Mouse (Mus musculus): Measurements from ENCODE around the gene Wfdc3. TPM values are rescaled to one million over a fixed set of nuclear protein-coding genes. Genes with fewer than 3 reads are reported as not detected.
A peak's percentile ranks its signal among the peaks of the same experiment; 100 is the strongest.

The Wfdc3 gene
- polyA plus RNA-seq, 1 experiment from 2014 or later = 1.1 TPM

DNA sequence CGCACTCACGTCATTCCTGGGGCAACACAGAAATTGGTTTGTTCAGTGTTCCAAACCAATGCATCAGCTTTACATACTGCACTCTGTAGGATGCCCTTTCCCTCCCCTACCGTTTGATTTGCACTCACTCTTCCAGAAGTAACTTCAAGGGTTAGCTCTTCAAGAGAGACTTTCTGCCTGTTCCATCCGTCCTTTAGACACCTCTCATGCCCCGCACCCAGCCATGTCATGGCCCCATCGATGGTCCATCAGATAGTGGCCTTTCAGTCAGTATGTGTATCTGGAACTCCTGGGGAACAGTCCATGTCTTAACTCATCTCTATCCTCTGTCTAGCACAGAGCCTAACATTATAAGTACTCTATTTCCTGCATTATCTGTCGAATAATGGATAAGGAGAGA lies 16.9 kb upstream of the Wfdc3 start:
- no peaks in the 10 kb centered on the region for H3K9me3 ChIP-seq (ENCODE audit: low read length)
- WGBS = 88% methylated on average over 7 of the region's 7 CpGs
- no peak overlapping the region for H3K4me3 ChIP-seq (ENCODE audit: low read length)
- no peak for ATAC-seq (ENCODE audit: low FRiP score, low TSS enrichment)
- H3K36me3 ChIP-seq (ENCODE audit: insufficient read depth, low read length) = peaks cover 83% of the 10 kb centered on the region
- H3K9ac ChIP-seq (replicated peaks; ENCODE audit: low read length) = no peak overlapping the region
- H3K4me1 ChIP-seq (ENCODE audit: insufficient read depth, low read length) = no peaks in the 10 kb centered on the region
- no peak overlapping the region for H3K27ac ChIP-seq (ENCODE audit: low read length)
- no peak overlapping the region for H3K4me2 ChIP-seq (replicated peaks; ENCODE audit: low read depth, low read length)
- no peaks in the 10 kb centered on the region for H3K27me3 ChIP-seq (ENCODE audit: insufficient read depth, low read length)

DNA sequence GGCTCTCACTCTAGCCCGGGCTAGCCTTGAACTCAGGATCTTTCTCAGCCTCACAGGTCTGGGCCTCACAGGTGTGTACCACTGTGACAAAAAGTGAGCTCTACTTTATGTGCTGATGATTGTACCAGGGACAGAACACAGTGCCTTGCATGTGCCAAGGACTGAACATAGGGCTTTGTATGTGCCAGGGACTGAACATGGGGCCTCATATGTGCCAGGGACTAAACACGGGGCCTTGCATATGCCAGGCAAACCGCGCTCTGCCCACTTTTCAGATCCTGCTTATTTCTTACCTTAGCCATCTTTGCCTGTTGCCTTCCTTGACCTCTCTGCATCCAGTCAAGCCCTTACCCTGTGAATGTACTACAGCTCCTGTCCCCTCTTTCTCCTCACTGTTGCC lies 16.2 kb upstream of the Wfdc3 start:
- H3K4me3 ChIP-seq (ENCODE audit: low read length) = no peak overlapping the region
- H3K9ac ChIP-seq (replicated peaks; ENCODE audit: low read length) = no peak overlapping the region
- ATAC-seq (ENCODE audit: low FRiP score, low TSS enrichment) = no peak
- peaks cover 83% of the 10 kb centered on the region for H3K36me3 ChIP-seq (ENCODE audit: insufficient read depth, low read length)
- no peak overlapping the region for H3K27ac ChIP-seq (ENCODE audit: low read length)
- H3K4me2 ChIP-seq (replicated peaks; ENCODE audit: low read depth, low read length) = no peak overlapping the region
- H3K27me3 ChIP-seq (ENCODE audit: insufficient read depth, low read length) = no peaks in the 10 kb centered on the region
- 89% methylated on average over 4 of the region's 4 CpGs for WGBS
- no peaks in the 10 kb centered on the region for H3K4me1 ChIP-seq (ENCODE audit: insufficient read depth, low read length)
- no peaks in the 10 kb centered on the region for H3K9me3 ChIP-seq (ENCODE audit: low read length)

DNA sequence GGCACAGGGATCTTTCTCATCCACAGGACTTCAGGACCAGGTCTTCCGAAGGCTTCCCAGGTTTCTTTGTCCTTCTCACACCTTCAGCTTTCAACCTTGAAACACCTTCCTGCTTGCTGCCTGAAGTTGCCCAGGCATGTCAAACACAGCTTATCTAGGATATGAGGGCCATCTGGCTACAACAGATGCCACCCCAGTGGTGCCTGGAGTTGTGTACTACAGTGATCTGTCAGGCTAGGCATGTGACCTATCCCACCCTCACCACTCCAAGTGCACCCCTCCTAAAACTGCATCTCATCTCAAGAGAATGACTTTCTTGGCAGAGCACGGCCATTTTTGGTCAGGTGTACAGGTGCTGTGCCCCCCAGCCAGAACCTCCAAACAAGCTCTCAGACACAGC lies 15.8 kb upstream of the Wfdc3 start:
- 90% methylated on average over 2 of the region's 2 CpGs for WGBS
- no peaks in the 10 kb centered on the region for H3K27me3 ChIP-seq (ENCODE audit: insufficient read depth, low read length)
- ATAC-seq (ENCODE audit: low FRiP score, low TSS enrichment) = peak; percentile 57; the same call in 1 of the 2 replicates
- H3K9ac ChIP-seq (replicated peaks; ENCODE audit: low read length) = no peak overlapping the region
- H3K36me3 ChIP-seq (ENCODE audit: insufficient read depth, low read length) = peaks cover 85% of the 10 kb centered on the region
- no peak overlapping the region for H3K4me2 ChIP-seq (replicated peaks; ENCODE audit: low read depth, low read length)
- H3K27ac ChIP-seq (ENCODE audit: low read length) = no peak overlapping the region
- no peak overlapping the region for H3K4me3 ChIP-seq (ENCODE audit: low read length)
- H3K4me1 ChIP-seq (ENCODE audit: insufficient read depth, low read length) = no peaks in the 10 kb centered on the region
- no peaks in the 10 kb centered on the region for H3K9me3 ChIP-seq (ENCODE audit: low read length)

GRCm38 (mm10) chr2:164760059-164760833 lies 14.5 kb upstream of the Wfdc3 start:
- Histone ChIP-seq H3K4me1 (ENCODE audit: insufficient read depth, low read length) (no peaks in the 10 kb centered on the region), H3K27me3 (ENCODE audit: insufficient read depth, low read length) (no peaks in the 10 kb centered on the region), H3K27ac (ENCODE audit: low read length) (no peak overlapping the region), H3K9me3 (ENCODE audit: low read length) (no peaks in the 10 kb centered on the region), H3K4me2 (replicated peaks; ENCODE audit: low read depth, low read length) (no peak overlapping the region), H3K36me3 (ENCODE audit: insufficient read depth, low read length) (peaks cover 89% of the 10 kb centered on the region), H3K4me3 (ENCODE audit: low read length) (no peak overlapping the region), H3K9ac (replicated peaks; ENCODE audit: low read length) (no peak overlapping the region)
- 83% methylated on average over 4 of the region's 4 CpGs for WGBS
- ATAC-seq (ENCODE audit: low FRiP score, low TSS enrichment) = no peak

GRCm38 (mm10) chr2:164758692-164759091 lies 13.0 kb upstream of the Wfdc3 start:
- Histone ChIP-seq H3K27ac (ENCODE audit: low read length) (no peak overlapping the region), H3K9ac (replicated peaks; ENCODE audit: low read length) (no peak overlapping the region), H3K36me3 (ENCODE audit: insufficient read depth, low read length) (peaks cover 95% of the 10 kb centered on the region), H3K4me1 (ENCODE audit: insufficient read depth, low read length) (no peaks in the 10 kb centered on the region), H3K9me3 (ENCODE audit: low read length) (no peaks in the 10 kb centered on the region), H3K4me2 (replicated peaks; ENCODE audit: low read depth, low read length) (no peak overlapping the region), H3K4me3 (ENCODE audit: low read length) (no peak overlapping the region), H3K27me3 (ENCODE audit: insufficient read depth, low read length) (no peaks in the 10 kb centered on the region)
- no peak for ATAC-seq (ENCODE audit: low FRiP score, low TSS enrichment)
- WGBS = 28% methylated on average over 1 of the region's 1 CpGs

DNA sequence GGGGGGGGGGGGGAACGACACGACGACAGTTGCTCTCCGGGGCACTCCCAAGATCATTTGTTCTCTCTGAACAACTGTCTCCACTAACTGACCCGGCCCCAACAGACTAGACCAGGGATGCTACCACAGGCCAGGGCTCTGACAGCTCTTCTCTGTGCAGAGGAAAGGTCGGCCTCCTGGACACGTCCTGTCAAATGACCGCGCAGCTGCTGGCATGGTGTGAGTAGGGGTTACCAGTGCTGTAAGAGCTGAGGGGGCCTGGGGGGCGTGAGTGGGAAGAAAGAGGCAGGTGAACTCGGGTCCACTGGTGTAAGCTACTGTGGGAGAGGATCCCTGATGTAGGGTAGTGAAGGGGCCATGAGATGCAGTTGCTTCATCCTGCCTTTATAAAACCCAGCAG lies 12.1 kb upstream of the Wfdc3 start:
- H3K9ac ChIP-seq (replicated peaks; ENCODE audit: low read length) = no peak overlapping the region
- H3K4me1 ChIP-seq (ENCODE audit: insufficient read depth, low read length) = no peaks in the 10 kb centered on the region
- no peak overlapping the region for H3K4me2 ChIP-seq (replicated peaks; ENCODE audit: low read depth, low read length)
- H3K27ac ChIP-seq (ENCODE audit: low read length) = no peak overlapping the region
- H3K9me3 ChIP-seq (ENCODE audit: low read length) = no peaks in the 10 kb centered on the region
- ATAC-seq (ENCODE audit: low FRiP score, low TSS enrichment) = no peak
- peaks cover 87% of the 10 kb centered on the region for H3K36me3 ChIP-seq (ENCODE audit: insufficient read depth, low read length)
- no peak overlapping the region for H3K4me3 ChIP-seq (ENCODE audit: low read length)
- 82% methylated on average over 11 of the region's 11 CpGs for WGBS
- H3K27me3 ChIP-seq (ENCODE audit: insufficient read depth, low read length) = no peaks in the 10 kb centered on the region

GRCm38 (mm10) chr2:164754800-164755199 lies 9.1 kb upstream of the Wfdc3 start:
- peaks cover 80% of the 10 kb centered on the region for H3K36me3 ChIP-seq (ENCODE audit: insufficient read depth, low read length)
- WGBS = 80% methylated on average over 2 of the region's 2 CpGs
- ATAC-seq (ENCODE audit: low FRiP score, low TSS enrichment) = no peak
- no peak overlapping the region for H3K27ac ChIP-seq (ENCODE audit: low read length)
- no peak overlapping the region for H3K9ac ChIP-seq (replicated peaks; ENCODE audit: low read length)
- H3K27me3 ChIP-seq (ENCODE audit: insufficient read depth, low read length) = no peaks in the 10 kb centered on the region
- no peak overlapping the region for H3K4me3 ChIP-seq (ENCODE audit: low read length)
- no peak overlapping the region for H3K4me2 ChIP-seq (replicated peaks; ENCODE audit: low read depth, low read length)
- H3K4me1 ChIP-seq (ENCODE audit: insufficient read depth, low read length) = no peaks in the 10 kb centered on the region
- H3K9me3 ChIP-seq (ENCODE audit: low read length) = no peaks in the 10 kb centered on the region

- no peaks in the 10 kb centered on the region for H3K27me3 ChIP-seq (ENCODE audit: insufficient read depth, low read length)
- H3K9me3 ChIP-seq (ENCODE audit: low read length) = no peaks in the 10 kb centered on the region
- H3K4me2 ChIP-seq (replicated peaks; ENCODE audit: low read depth, low read length) = no peak overlapping the region
- ATAC-seq (ENCODE audit: low FRiP score, low TSS enrichment) = no peak
- H3K4me3 ChIP-seq (ENCODE audit: low read length) = no peak overlapping the region
- peaks cover 77% of the 10 kb centered on the region for H3K36me3 ChIP-seq (ENCODE audit: insufficient read depth, low read length)
- H3K4me1 ChIP-seq (ENCODE audit: insufficient read depth, low read length) = no peaks in the 10 kb centered on the region
- no peak overlapping the region for H3K27ac ChIP-seq (ENCODE audit: low read length)
- H3K9ac ChIP-seq (replicated peaks; ENCODE audit: low read length) = no peak overlapping the region
- whole genome bisulfite sequencing = 74% methylated on average over 11 of the region's 11 CpGs
Measured at GRCm38 (mm10) chr2:164754105-164754504, 8.4 kb upstream of the Wfdc3 start.

GRCm38 (mm10) chr2:164752454-164752853 lies 6.7 kb upstream of the Wfdc3 start:
- ATAC-seq (ENCODE audit: low FRiP score, low TSS enrichment) = no peak
- no peak overlapping the region for H3K9ac ChIP-seq (replicated peaks; ENCODE audit: low read length)
- H3K36me3 ChIP-seq (ENCODE audit: insufficient read depth, low read length) = peaks cover 69% of the 10 kb centered on the region
- no peak overlapping the region for H3K27ac ChIP-seq (ENCODE audit: low read length)
- no peaks in the 10 kb centered on the region for H3K9me3 ChIP-seq (ENCODE audit: low read length)
- no peak overlapping the region for H3K4me3 ChIP-seq (ENCODE audit: low read length)
- H3K27me3 ChIP-seq (ENCODE audit: insufficient read depth, low read length) = no peaks in the 10 kb centered on the region
- H3K4me2 ChIP-seq (replicated peaks; ENCODE audit: low read depth, low read length) = no peak overlapping the region
- H3K4me1 ChIP-seq (ENCODE audit: insufficient read depth, low read length) = no peaks in the 10 kb centered on the region
- 91% methylated on average over 2 of the region's 2 CpGs for WGBS

- ATAC-seq (ENCODE audit: low FRiP score, low TSS enrichment) = no peak
- H3K4me1 ChIP-seq (ENCODE audit: insufficient read depth, low read length) = peaks cover 15% of the 10 kb centered on the region
- no peak overlapping the region for H3K9ac ChIP-seq (replicated peaks; ENCODE audit: low read length)
- no peaks in the 10 kb centered on the region for H3K9me3 ChIP-seq (ENCODE audit: low read length)
- no peak overlapping the region for H3K4me2 ChIP-seq (replicated peaks; ENCODE audit: low read depth, low read length)
- 90% methylated on average over 6 of the region's 6 CpGs for WGBS
- no peak overlapping the region for H3K27ac ChIP-seq (ENCODE audit: low read length)
- no peak overlapping the region for H3K4me3 ChIP-seq (ENCODE audit: low read length)
- H3K27me3 ChIP-seq (ENCODE audit: insufficient read depth, low read length) = no peaks in the 10 kb centered on the region
- H3K36me3 ChIP-seq (ENCODE audit: insufficient read depth, low read length) = peaks cover 35% of the 10 kb centered on the region
Measured at GRCm38 (mm10) chr2:164748991-164749390, 3.3 kb upstream of the Wfdc3 start.

All from kidney, embryonic 16.5 days (tissue).